Mouse (Mus musculus): ENCODE measurements around the gene Rere.

DNA sequence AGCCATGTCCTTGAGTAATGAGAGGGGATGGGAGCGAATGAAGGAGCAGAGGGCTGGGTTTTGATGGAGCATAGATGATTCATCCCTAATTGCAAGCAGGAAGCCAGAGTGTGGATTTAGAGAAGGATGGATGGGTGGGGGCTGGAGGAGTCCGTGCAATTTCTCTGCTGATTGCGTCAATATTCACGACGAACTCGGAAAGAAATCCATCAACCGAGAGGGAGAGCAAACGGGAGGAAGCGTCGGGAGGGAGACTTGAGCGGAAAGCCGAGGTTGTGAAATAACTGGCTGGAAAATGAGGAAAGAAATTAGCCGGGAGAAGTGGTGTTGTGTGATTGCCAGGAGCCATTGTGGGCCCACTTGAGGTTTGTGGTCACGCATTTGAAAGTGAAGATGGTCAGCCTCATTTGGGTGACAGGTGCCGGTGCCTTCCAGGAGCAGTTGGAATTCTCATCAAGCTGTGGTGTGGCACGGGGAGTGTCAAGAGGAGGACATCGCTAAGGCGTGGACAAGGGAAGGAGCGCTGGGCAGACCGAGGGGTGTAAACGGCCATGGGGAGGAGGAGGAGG lies 14.7 kb upstream of the Rere start:
- TF ChIP-seq HCFC1 (IDR thresholded peaks at IDR 0.05; ENCODE audit: borderline replicate concordance, insufficient read depth, low read length) (no peak), ZNF384 (IDR thresholded peaks at IDR 0.05; ENCODE audit: low read depth, low read length) (no peak)
